9 mouse cellular contexts compared by ENCODE assay signal in the genomic region with DNA sequence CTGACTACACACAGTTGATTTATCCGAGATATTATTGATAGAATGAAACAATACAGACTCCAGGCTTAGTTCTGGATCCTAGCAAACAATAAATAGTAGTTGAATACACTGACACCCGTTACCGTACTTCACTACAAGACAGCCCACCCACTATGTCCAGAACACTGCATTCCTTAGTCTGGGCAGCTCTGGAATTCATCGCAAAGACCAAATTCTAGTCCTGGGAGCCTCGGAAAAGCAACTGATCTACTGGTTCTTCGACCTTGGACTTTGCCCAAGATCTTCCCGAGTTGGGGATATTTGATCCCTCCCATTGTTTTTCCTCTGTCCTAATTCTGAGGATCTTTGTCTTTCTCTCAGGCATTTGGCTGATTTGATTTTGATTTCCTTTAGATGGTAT. TPM values are rescaled to one million over a fixed set of nuclear protein-coding genes. Genes with fewer than 3 reads are reported as not detected.
DNase-seq lines count a peak whose midpoint lies in the region; ATAC-seq and TF ChIP-seq lines count a peak whose summit lies in the region.
"Had no signal": no experiment of that assay in that cellular context is flagged by ENCODE, and none has a peak within 500 bp of the region (broad histone marks: within the 10 kb centered on the region; RNA-seq: fewer than 3 reads in every experiment).

No protein-coding gene starts in this region.

- H3K9me3 ChIP-seq in embryonic facial prominence, embryonic 14.5 days (ENCODE audit: control insufficient read depth, low read length): no peaks in the 10 kb centered on the region
- no peaks in the 10 kb centered on the region for H3K9me3 ChIP-seq in kidney, embryonic 16.5 days (ENCODE audit: low read length)
- H3K9me3 ChIP-seq in neural tube, embryonic 13.5 days: no peaks in the 10 kb centered on the region

- H3K27ac ChIP-seq in left cerebral cortex, adult 2 months: peak overlapping the region; percentile 76
- peak overlapping the region; percentile 21; the same call in 1 of the 2 replicates for H3K27ac ChIP-seq in embryonic facial prominence, embryonic 14.5 days (replicated peaks; ENCODE audit: low read depth, low read length)
- peak overlapping the region; percentile 96; the same call in 1 of the 2 replicates for H3K27ac ChIP-seq in kidney, embryonic 16.5 days (ENCODE audit: low read length)
- 0 out of 2 replicates have a peak overlapping the region, but pooled peaks have one; percentile 7 for H3K27ac ChIP-seq in neural tube, embryonic 13.5 days (replicated peaks)
- H3K27ac ChIP-seq in thymus, adult 2 months (ENCODE audit: control insufficient read depth, insufficient read depth, low read length): no peak overlapping the region

- peak overlapping the region; percentile 91 for H3K9ac ChIP-seq in embryonic facial prominence, embryonic 14.5 days (ENCODE audit: low read depth, low read length)
- H3K9ac ChIP-seq in kidney, embryonic 16.5 days (replicated peaks; ENCODE audit: low read length): peak overlapping the region; percentile 91; the same call in 1 of the 2 replicates
- H3K9ac ChIP-seq in neural tube, embryonic 13.5 days: no peak overlapping the region

- 14% methylated on average over 7 of the region's 7 CpGs for WGBS in embryonic facial prominence, embryonic 14.5 days
- 17% methylated on average over 7 of the region's 7 CpGs for WGBS in kidney, embryonic 16.5 days
- 35% methylated on average over 7 of the region's 7 CpGs for WGBS in neural tube, embryonic 13.5 days
- WGBS in thymus, adult 2 months: 55% methylated on average over 7 of the region's 7 CpGs

- ATAC-seq in embryonic facial prominence, embryonic 14.5 days (ENCODE audit: low read depth): no peak
- no peak for ATAC-seq in kidney, embryonic 16.5 days (ENCODE audit: low FRiP score, low TSS enrichment)
- no peak for ATAC-seq in neural tube, embryonic 13.5 days (ENCODE audit: low read depth)

- TF ChIP-seq POLR2A in thymus, adult 2 months (IDR thresholded peaks at IDR 0.05; ENCODE audit: control insufficient read depth, extremely low read depth, insufficient read depth, low read length, poor library complexity): no peak

- H3K27me3 ChIP-seq in embryonic facial prominence, embryonic 14.5 days (replicated peaks; ENCODE audit: control insufficient read depth, insufficient read depth, low read length): no peaks in the 10 kb centered on the region
- no peaks in the 10 kb centered on the region for H3K27me3 ChIP-seq in kidney, embryonic 16.5 days (ENCODE audit: insufficient read depth, low read length)
- no peaks in the 10 kb centered on the region for H3K27me3 ChIP-seq in neural tube, embryonic 13.5 days
- H3K27me3 ChIP-seq in thymus, adult 2 months (ENCODE audit: control insufficient read depth, insufficient read depth, low read length): no peaks in the 10 kb centered on the region

- no peak for TF ChIP-seq CTCF in left cerebral cortex, adult 2 months (IDR thresholded peaks at IDR 0.05)
- TF ChIP-seq CTCF in thymus, adult 2 months (IDR thresholded peaks at IDR 0.05; ENCODE audit: borderline replicate concordance, control insufficient read depth, extremely low read depth, insufficient read depth, low read length, poor library complexity): no peak

- peak overlapping the region; percentile 60 for H3K4me2 ChIP-seq in embryonic facial prominence, embryonic 14.5 days (ENCODE audit: low read depth, low read length)
- peak overlapping the region; percentile 73 for H3K4me2 ChIP-seq in kidney, embryonic 16.5 days (replicated peaks; ENCODE audit: low read depth, low read length)
- peak overlapping the region; percentile 63 for H3K4me2 ChIP-seq in neural tube, embryonic 13.5 days

- DNase-seq in left cerebral cortex, adult 2 months (ENCODE audit: extremely low spot score in 1 of 2, low spot score in 2 of 2): no peak
- no peak for DNase-seq in left cerebral cortex, postnatal 36 days (ENCODE audit: low spot score in 2 of 2)
- no peak for DNase-seq in embryonic facial prominence, embryonic 14.5 days (ENCODE audit: low spot score)
- DNase-seq in embryo, embryonic 9.5 days (ENCODE audit: extremely low spot score): no peak
- DNase-seq in thymus, postnatal 25 days: no peak
- DNase-seq in thymus, adult 2 months: no peak

- intact Hi-C loops in left cerebral cortex, adult 2 months (cut with DNase I): loop anchor here (10.0 kb wide), 1 partner anchor 198 kb away; the partner anchor contains the start of gene Cnnm2
- intact Hi-C loops in left cerebral cortex, postnatal 36 days (cut with DNase I): loop anchor here (5.0 kb wide), 1 partner anchor 36 kb away; no protein-coding TSS in a partner anchor

- H3K4me3 ChIP-seq in left cerebral cortex, adult 2 months: peak overlapping the region; percentile 83
- peak overlapping the region; percentile 64 for H3K4me3 ChIP-seq in embryonic facial prominence, embryonic 14.5 days (ENCODE audit: low read depth, low read length)
- H3K4me3 ChIP-seq in kidney, embryonic 16.5 days (ENCODE audit: low read length): peak overlapping the region; percentile 87
- peak overlapping the region; percentile 76 for H3K4me3 ChIP-seq in neural tube, embryonic 13.5 days
- no peak overlapping the region for H3K4me3 ChIP-seq in thymus, adult 2 months (ENCODE audit: control insufficient read depth, insufficient read depth, low read length)

- peaks cover 35% of the 10 kb centered on the region for H3K4me1 ChIP-seq in embryonic facial prominence, embryonic 14.5 days (ENCODE audit: control insufficient read depth, insufficient read depth, low read length)
- H3K4me1 ChIP-seq in kidney, embryonic 16.5 days (ENCODE audit: insufficient read depth, low read length): peaks cover 20% of the 10 kb centered on the region
- peaks cover 38% of the 10 kb centered on the region for H3K4me1 ChIP-seq in neural tube, embryonic 13.5 days (replicated peaks)
- peaks cover 5% of the 10 kb centered on the region for H3K4me1 ChIP-seq in thymus, adult 2 months (replicated peaks; ENCODE audit: control insufficient read depth, insufficient read depth, low read length)

- no peaks in the 10 kb centered on the region for H3K36me3 ChIP-seq in embryonic facial prominence, embryonic 14.5 days (ENCODE audit: control insufficient read depth, insufficient read depth, low read length)
- H3K36me3 ChIP-seq in kidney, embryonic 16.5 days (ENCODE audit: insufficient read depth, low read length): no peaks in the 10 kb centered on the region
- H3K36me3 ChIP-seq in neural tube, embryonic 13.5 days: no peaks in the 10 kb centered on the region
- H3K36me3 ChIP-seq in thymus, adult 2 months (ENCODE audit: control insufficient read depth, insufficient read depth, low read length): no peaks in the 10 kb centered on the region

RNA-seq across cellular contexts. Expression of gene Ina, which starts 51.7 kb away (rescaled TPM):
- 100 to 1,000 TPM; 219 to 227 TPM for total RNA-seq in left cerebral cortex, adult 2 months (2021)
- total RNA-seq in left cerebral cortex, postnatal 36 days (2021): 100 to 1,000 TPM; 209 to 221 TPM
- 17.6 and 17.9 TPM in 2 replicates for polyA plus RNA-seq in embryonic facial prominence, embryonic 14.5 days (2014; fragmentation: Nextera tagmentation; extraction: Ambion mirVana)
- 0.71 and 2.1 TPM in 2 replicates for polyA plus RNA-seq in kidney, embryonic 16.5 days (2015; fragmentation: Nextera tagmentation; extraction: Ambion mirVana)
- polyA plus RNA-seq in neural tube, embryonic 13.5 days (2015; fragmentation: Nextera tagmentation; extraction: Ambion mirVana): 680 and 687 TPM in 2 replicates
- polyA plus RNA-seq in thymus, adult 2 months (2012; rRNA removed): 0.24 and 0.30 TPM in 2 replicates
- total RNA-seq: hematopoietic stem cell, adult 5-6 weeks had no signal

RNA-seq across cellular contexts. Expression of gene Nt5c2, which starts 52.1 kb away (rescaled TPM):
- total RNA-seq in left cerebral cortex, adult 2 months (2021): 10 to 100 TPM; 73.7 to 82.1 TPM
- total RNA-seq in left cerebral cortex, postnatal 36 days (2021): 10 to 100 TPM; 68.1 to 78.8 TPM
- polyA plus RNA-seq in embryonic facial prominence, embryonic 14.5 days (2014; fragmentation: Nextera tagmentation; extraction: Ambion mirVana): 65.6 and 66.3 TPM in 2 replicates
- polyA plus RNA-seq in kidney, embryonic 16.5 days (2015; fragmentation: Nextera tagmentation; extraction: Ambion mirVana): 77.5 and 89.4 TPM in 2 replicates
- 81.7 and 85.0 TPM in 2 replicates for polyA plus RNA-seq in neural tube, embryonic 13.5 days (2015; fragmentation: Nextera tagmentation; extraction: Ambion mirVana)
- 32.8 and 32.9 TPM in 2 replicates for polyA plus RNA-seq in thymus, adult 2 months (2012; rRNA removed)

Comparison
In these comparisons a context has a peak if more than half of its experiments do, and no peak if none do; other contexts are left out.
1. RNA of gene Ina, which starts 51.7 kb away (polyA plus RNA-seq): 680 to 687 TPM in neural tube, embryonic 13.5 days; 17.6 to 17.9 TPM in embryonic facial prominence, embryonic 14.5 days, 0.71 to 2.1 TPM in kidney, embryonic 16.5 days and 0.24 to 0.30 TPM in thymus, adult 2 months; every median in the first group is over 10 times any median in the second.
2. Peak in every context shown above with its lines, with median percentiles within 50 percentile points of each other: H3K4me2 ChIP-seq.